Mouse (Mus musculus): ENCODE results near the gene Ankk1.
A peak's percentile ranks its signal among the peaks of the same experiment; 100 is the strongest.

Gene Ankk1

GRCm38 (mm10) chr9:49426921-49427320 lies at the start of gene Ankk1:
Ankk1 (minus strand) TSS chr9:49427021.
- DNase-seq, result no peak

GRCm38 (mm10) chr9:49472126-49472525 lies 45.3 kb upstream of the Ankk1 start:
- no peak for DNase-seq

GRCm38 (mm10) chr9:49470946-49471345 lies 44.1 kb upstream of the Ankk1 start:
- DNase-seq, result no peak

- DNase-seq, result no peak
These were observed 43.2 kb upstream of the Ankk1 start for GRCm38 (mm10) chr9:49470006-49470405.

- no peak for DNase-seq
These were observed 29.3 kb upstream of the Ankk1 start for GRCm38 (mm10) chr9:49456136-49456535.

GRCm38 (mm10) chr9:49452396-49452795 lies 25.6 kb upstream of the Ankk1 start:
- no peak for DNase-seq

GRCm38 (mm10) chr9:49450491-49450890 lies 23.7 kb upstream of the Ankk1 start:
- no peak for DNase-seq

- no peak for DNase-seq
These were observed 15.8 kb upstream of the Ankk1 start for GRCm38 (mm10) chr9:49442621-49443020.

GRCm38 (mm10) chr9:49427478-49427877 lies 657 bp upstream of the Ankk1 start:
- no peak for DNase-seq

- no peak for DNase-seq
These were observed 1.2 kb downstream of the Ankk1 start for GRCm38 (mm10) chr9:49425585-49425984.

- DNase-seq, result no peak
These were observed 3.0 kb downstream of the Ankk1 start for GRCm38 (mm10) chr9:49423866-49424265.

- DNase-seq, result no peak
These were observed 16.2 kb downstream of the Ankk1 start for GRCm38 (mm10) chr9:49410621-49411020.

GRCm38 (mm10) chr9:49407028-49407427 lies 19.8 kb downstream of the Ankk1 start:
- no peak for DNase-seq

GRCm38 (mm10) chr9:49403711-49404110 lies 23.1 kb downstream of the Ankk1 start:
- no peak for DNase-seq

GRCm38 (mm10) chr9:49396006-49396405 lies 30.8 kb downstream of the Ankk1 start:
- peak; percentile 8 for DNase-seq

- DNase-seq, result no peak
These were observed 34.6 kb downstream of the Ankk1 start for GRCm38 (mm10) chr9:49392242-49392641.

GRCm38 (mm10) chr9:49386119-49386518 lies 40.7 kb downstream of the Ankk1 start:
- DNase-seq, result peak; percentile 18

GRCm38 (mm10) chr9:49385301-49385700 lies 41.5 kb downstream of the Ankk1 start:
- DNase-seq, result no peak

- DNase-seq, result no peak
These were observed 42.0 kb downstream of the Ankk1 start for GRCm38 (mm10) chr9:49384855-49385254.

- DNase-seq, result no peak
These were observed 42.8 kb downstream of the Ankk1 start for GRCm38 (mm10) chr9:49384041-49384440.

- DNase-seq, result peak; percentile 18
These were observed 46.9 kb downstream of the Ankk1 start for GRCm38 (mm10) chr9:49379962-49380361.

GRCm38 (mm10) chr9:49373946-49374345 lies 52.9 kb downstream of the Ankk1 start:
- no peak for DNase-seq

GRCm38 (mm10) chr9:49365763-49366162 lies 61.1 kb downstream of the Ankk1 start:
- no peak for DNase-seq

Measured in right cerebral cortex, adult 18-20 months (tissue).